Mouse (Mus musculus): ENCODE measurements around the gene Gapdh. TPM values are rescaled to one million over a fixed set of nuclear protein-coding genes. Genes with fewer than 3 reads are reported as not detected.
"Not testable (repeated sequence)": the region's sequence is repeated elsewhere in the genome, so short reads cannot be mapped to it uniquely, and the experiment has no call there.

Gapdh gene
- polyA plus RNA-seq, 1 experiment from 2014 or later: 1,954 TPM

DNA sequence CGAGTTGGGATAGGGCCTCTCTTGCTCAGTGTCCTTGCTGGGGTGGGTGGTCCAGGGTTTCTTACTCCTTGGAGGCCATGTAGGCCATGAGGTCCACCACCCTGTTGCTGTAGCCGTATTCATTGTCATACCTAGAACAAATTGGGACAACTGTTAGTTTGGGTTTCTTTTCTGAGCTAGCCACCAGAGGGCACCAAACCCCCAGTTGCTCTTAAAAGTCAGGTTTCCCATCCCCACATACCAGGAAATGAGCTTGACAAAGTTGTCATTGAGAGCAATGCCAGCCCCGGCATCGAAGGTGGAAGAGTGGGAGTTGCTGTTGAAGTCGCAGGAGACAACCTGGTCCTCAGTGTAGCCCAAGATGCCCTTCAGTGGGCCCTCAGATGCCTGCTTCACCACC, 4.3 kb downstream of the Gapdh start:
- H3K27me3 ChIP-seq (ENCODE audit: insufficient read depth, low read length); H3K4me2 ChIP-seq; H3K27ac ChIP-seq (ENCODE audit: low read depth); H3K9me3 ChIP-seq (ENCODE audit: low read depth, low read length); H3K4me3 ChIP-seq (ENCODE audit: low read depth, low read length); ATAC-seq (ENCODE audit: insufficient read depth); H3K9ac ChIP-seq: not testable (repeated sequence)
- TF ChIP-seq CTCF (IDR thresholded peaks at IDR 0.05; ENCODE audit: low read depth): peak; percentile 67
- Histone ChIP-seq H3K4me1 (ENCODE audit: insufficient read depth) (peaks cover 11% of the 10 kb centered on the region), H3K36me3 (ENCODE audit: insufficient read depth) (peaks cover 64% of the 10 kb centered on the region)
- DNase-seq: peak; percentile 85
- WGBS: 7% methylated on average over 3 of the region's 5 CpGs

DNA sequence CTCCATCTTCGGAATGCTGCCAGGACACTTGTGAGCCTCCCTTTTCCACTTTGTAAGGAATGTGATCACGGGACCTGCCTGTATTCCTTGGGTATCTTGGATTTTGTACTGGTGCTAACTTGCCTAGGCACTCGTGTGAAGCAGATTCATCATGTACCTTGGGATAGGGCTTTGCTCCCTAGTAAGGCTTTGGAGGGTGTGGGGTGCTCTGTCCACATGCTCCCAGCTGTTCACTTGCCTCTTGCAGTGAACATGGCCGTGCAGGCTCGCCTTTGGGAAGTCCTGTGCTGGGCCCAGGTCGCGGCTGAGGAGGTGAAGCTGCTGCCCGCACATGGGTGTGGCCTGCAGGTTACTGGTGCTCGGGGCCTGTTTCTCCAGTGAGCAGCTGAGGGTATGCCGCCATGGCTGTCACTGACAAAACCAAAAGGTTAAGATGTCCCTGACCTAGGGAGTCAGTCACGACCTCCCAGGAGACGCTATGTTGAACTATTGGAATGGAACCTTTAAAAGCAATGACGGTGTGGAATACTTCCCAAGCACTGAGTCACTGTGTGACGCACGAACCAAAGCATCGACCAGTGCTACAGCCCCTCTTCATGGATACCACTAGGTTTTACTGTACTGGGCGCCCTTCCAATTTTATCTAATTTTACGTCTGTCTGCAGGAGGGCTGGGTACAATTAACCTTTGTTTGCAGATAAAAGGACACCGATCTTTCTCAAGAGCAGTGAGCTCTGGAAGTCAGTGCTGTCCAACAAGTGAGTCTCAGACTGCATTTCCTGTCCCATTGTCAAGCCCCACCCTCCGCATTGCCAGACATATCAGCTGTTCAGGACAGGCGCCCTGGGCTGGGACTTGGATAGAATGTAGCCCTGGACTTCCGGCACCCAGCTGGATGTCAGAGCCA, 5.2 kb downstream of the Gapdh start:
- H3K9ac ChIP-seq: no peak overlapping the region
- peaks cover 7% of the 10 kb centered on the region for H3K4me1 ChIP-seq (ENCODE audit: insufficient read depth)
- no peak overlapping the region for H3K4me2 ChIP-seq
- no peak for ATAC-seq (ENCODE audit: insufficient read depth)
- peak overlapping the region; percentile 61; the same call in 1 of the 2 replicates for H3K27ac ChIP-seq (ENCODE audit: low read depth)
- peaks cover 62% of the 10 kb centered on the region for H3K36me3 ChIP-seq (ENCODE audit: insufficient read depth)
- peak; percentile 73 for DNase-seq
- 17% methylated on average over 22 of the region's 22 CpGs for WGBS
- H3K9me3 ChIP-seq (ENCODE audit: low read depth, low read length): no peaks in the 10 kb centered on the region
- TF ChIP-seq CTCF (IDR thresholded peaks at IDR 0.05; ENCODE audit: low read depth): no peak
- H3K4me3 ChIP-seq (ENCODE audit: low read depth, low read length): no peak overlapping the region
- no peaks in the 10 kb centered on the region for H3K27me3 ChIP-seq (ENCODE audit: insufficient read depth, low read length)

DNA sequence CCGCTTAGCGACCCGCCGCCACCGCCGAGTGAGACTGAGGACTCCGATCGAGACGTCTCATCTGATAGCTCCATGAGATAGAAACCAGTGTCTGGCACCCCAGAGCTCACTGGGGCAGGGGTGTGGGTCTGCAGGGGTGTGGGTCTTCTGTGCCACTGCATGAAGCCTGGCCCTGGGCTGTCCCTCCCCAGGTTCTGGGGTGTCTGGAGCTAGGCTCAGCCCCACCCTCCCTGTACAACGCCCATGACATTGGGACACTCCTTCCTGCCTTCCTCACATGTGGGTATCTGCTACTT, 5.8 kb downstream of the Gapdh start:
- H3K4me3 ChIP-seq (ENCODE audit: low read depth, low read length): no peak overlapping the region
- H3K9me3 ChIP-seq (ENCODE audit: low read depth, low read length): no peaks in the 10 kb centered on the region
- WGBS: 35% methylated on average over 10 of the region's 10 CpGs
- H3K4me1 ChIP-seq (ENCODE audit: insufficient read depth): peaks cover 7% of the 10 kb centered on the region
- H3K27ac ChIP-seq (ENCODE audit: low read depth): no peak overlapping the region
- DNase-seq (peak; percentile 18), ATAC-seq (ENCODE audit: insufficient read depth) (no peak)
- H3K27me3 ChIP-seq (ENCODE audit: insufficient read depth, low read length): no peaks in the 10 kb centered on the region
- H3K9ac ChIP-seq: no peak overlapping the region
- H3K4me2 ChIP-seq: no peak overlapping the region
- H3K36me3 ChIP-seq (ENCODE audit: insufficient read depth): peaks cover 62% of the 10 kb centered on the region
- no peak for TF ChIP-seq CTCF (IDR thresholded peaks at IDR 0.05; ENCODE audit: low read depth)

DNA sequence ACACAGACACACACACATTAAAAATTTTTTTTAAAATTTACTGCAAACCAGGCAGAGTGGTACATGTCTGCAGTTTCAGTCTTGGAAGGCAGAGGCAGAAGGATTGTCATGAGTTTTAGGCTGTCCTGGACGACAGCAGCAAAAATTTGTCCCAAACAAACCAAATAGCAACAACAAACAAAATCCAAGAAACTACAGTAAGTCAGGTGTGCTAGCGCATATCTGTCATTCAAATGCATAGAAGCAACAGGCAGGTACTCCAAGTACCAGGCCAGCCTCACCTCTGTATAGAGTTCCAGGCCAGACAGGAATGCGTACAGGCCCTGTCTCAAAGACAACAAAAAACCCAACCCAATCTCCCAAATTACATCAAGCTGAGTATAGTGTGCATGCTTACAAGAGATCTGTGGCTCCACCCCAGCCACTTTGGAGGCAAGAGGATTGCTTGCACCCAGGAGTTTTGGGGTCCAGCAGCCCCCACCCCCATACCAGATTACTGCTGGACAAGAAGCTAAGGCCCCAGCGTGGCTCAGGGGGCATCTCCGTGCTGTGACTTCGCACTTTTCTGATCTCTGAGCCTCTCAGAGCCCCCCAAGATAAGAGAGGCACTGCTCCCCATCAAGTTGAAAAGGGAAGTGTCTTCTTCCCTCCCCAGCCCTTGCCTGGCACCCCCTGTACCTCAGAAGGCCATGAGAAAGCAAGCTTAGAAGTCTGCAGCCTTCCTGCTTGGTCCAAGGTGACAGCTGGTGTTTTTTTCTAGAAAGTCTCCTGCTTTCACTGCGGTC, 6.3 kb downstream of the Gapdh start:
- Histone ChIP-seq H3K4me1 (ENCODE audit: insufficient read depth) (peaks cover 7% of the 10 kb centered on the region), H3K27ac (ENCODE audit: low read depth) (no peak overlapping the region; the same call in 1 of the 2 replicates), H3K4me3 (ENCODE audit: low read depth, low read length) (no peak overlapping the region), H3K9me3 (ENCODE audit: low read depth, low read length) (no peaks in the 10 kb centered on the region), H3K9ac (no peak overlapping the region), H3K4me2 (no peak overlapping the region), H3K27me3 (ENCODE audit: insufficient read depth, low read length) (no peaks in the 10 kb centered on the region), H3K36me3 (ENCODE audit: insufficient read depth) (peaks cover 62% of the 10 kb centered on the region)
- 71% methylated on average over 7 of the region's 7 CpGs for WGBS
- TF ChIP-seq CTCF (IDR thresholded peaks at IDR 0.05; ENCODE audit: low read depth): no peak
- DNase-seq: no peak
- no peak for ATAC-seq (ENCODE audit: insufficient read depth)

DNA sequence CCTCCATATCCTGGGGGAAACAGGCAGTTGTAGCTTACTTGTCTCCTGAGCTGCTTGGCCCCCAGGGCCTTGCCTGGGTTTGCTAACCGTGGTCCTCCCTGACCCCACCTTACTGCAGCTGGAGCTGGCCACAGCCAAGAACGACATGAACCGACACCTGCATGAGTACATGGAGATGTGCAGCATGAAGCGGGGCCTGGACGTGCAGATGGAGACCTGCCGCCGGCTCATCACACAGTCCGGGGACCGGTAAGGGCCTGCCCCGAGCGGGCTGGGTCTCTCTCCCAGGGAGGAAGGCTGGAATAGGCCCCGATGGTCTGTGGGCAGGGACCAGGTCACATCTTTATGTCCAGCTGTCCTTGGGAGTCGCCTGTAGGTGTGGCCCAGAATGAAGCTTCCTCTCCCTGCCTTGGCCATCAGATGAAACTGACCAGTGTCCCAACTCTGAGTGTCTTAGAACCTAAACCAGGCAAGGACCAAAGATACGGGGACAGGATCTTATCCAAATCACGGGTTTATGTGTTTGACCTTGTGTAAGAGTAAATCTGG, 7.2 kb downstream of the Gapdh start:
- H3K9me3 ChIP-seq (ENCODE audit: low read depth, low read length): no peaks in the 10 kb centered on the region
- H3K9ac ChIP-seq: no peak overlapping the region
- peaks cover 56% of the 10 kb centered on the region for H3K36me3 ChIP-seq (ENCODE audit: insufficient read depth)
- ATAC-seq (ENCODE audit: insufficient read depth) (no peak), DNase-seq (no peak)
- no peak for TF ChIP-seq CTCF (IDR thresholded peaks at IDR 0.05; ENCODE audit: low read depth)
- no peak overlapping the region for H3K27ac ChIP-seq (ENCODE audit: low read depth)
- 82% methylated on average over 15 of the region's 15 CpGs for WGBS
- H3K27me3 ChIP-seq (ENCODE audit: insufficient read depth, low read length): no peaks in the 10 kb centered on the region
- no peak overlapping the region for H3K4me3 ChIP-seq (ENCODE audit: low read depth, low read length)
- H3K4me2 ChIP-seq: no peak overlapping the region
- peaks cover 6% of the 10 kb centered on the region for H3K4me1 ChIP-seq (ENCODE audit: insufficient read depth)

DNA sequence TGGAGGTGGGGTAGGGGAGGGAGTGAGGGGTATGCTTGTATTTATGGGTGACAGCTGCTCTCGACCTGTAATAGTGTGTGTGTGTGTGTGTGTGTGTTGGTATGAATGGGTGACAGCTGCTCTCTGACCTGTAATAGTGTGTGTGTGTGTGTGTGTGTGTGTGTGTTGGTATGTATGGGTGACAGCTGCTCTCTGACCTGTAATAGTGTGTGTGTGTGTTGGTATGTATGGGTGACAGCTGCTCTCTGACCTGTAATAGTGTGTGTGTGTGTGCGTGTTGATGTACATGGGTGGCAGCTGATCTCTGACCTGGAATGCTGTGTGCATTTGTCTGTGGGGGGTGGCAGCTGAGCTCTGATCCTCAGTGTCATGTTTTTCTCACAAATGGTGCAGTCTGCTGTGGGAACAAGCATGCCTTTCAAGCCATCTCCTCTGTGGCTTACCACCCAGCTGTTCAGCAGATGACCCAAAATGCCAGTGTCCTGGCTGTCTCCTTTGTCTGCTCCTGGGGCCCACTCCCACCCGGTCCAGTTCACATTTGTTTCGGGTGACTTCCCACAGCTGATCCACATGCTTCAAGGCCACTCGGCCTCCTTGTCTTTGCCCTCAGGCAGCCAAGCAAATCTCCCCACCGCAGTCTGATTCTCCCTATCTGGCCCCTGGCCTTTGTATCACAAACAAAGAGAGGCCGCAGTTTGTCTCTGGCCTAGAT, 9.2 kb downstream of the Gapdh start:
- no peaks in the 10 kb centered on the region for H3K9me3 ChIP-seq (ENCODE audit: low read depth, low read length)
- 52% methylated on average over 7 of the region's 7 CpGs for WGBS
- no peak overlapping the region for H3K27ac ChIP-seq (ENCODE audit: low read depth)
- H3K36me3 ChIP-seq (ENCODE audit: insufficient read depth): peaks cover 45% of the 10 kb centered on the region
- H3K27me3 ChIP-seq (ENCODE audit: insufficient read depth, low read length): no peaks in the 10 kb centered on the region
- no peak for ATAC-seq (ENCODE audit: insufficient read depth)
- H3K4me3 ChIP-seq (ENCODE audit: low read depth, low read length): no peak overlapping the region
- H3K9ac ChIP-seq: no peak overlapping the region
- no peak for TF ChIP-seq CTCF (IDR thresholded peaks at IDR 0.05; ENCODE audit: low read depth)
- no peak overlapping the region for H3K4me2 ChIP-seq
- H3K4me1 ChIP-seq (ENCODE audit: insufficient read depth): no peaks in the 10 kb centered on the region
- no peak for DNase-seq
